Mouse (Mus musculus) kidney, postnatal 10 days (tissue): ENCODE data around the gene Vmn2r71.

Experiments
- DNase-seq: peaks from one replicate; pipeline ENCODE4 v3.0.0; 2021; ENCODE audit warnings: mixed read lengths

Vmn2r71 gene

DNA sequence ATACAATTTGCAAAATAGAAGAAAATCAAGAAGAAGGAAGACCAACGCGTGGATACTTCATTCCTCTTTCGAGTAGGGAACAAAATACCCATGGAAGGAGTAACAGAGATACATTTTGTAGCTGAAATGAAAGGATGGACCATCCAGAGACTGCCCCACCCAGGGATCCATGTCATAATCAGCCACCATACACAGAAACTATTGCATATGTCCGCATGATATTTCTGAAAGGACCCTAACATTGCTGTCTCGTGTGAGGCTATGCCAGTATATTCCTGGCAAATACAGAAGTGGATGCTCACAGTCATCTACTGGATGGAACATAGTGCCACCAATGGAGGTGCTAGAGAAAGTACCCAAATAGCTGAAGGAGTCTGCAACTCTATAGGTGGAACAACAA lies at the start of gene Vmn2r71:
Vmn2r71 (plus strand) TSS at position 301 of the 400 bp plus-strand sequence.
- DNase-seq = no peak

DNA sequence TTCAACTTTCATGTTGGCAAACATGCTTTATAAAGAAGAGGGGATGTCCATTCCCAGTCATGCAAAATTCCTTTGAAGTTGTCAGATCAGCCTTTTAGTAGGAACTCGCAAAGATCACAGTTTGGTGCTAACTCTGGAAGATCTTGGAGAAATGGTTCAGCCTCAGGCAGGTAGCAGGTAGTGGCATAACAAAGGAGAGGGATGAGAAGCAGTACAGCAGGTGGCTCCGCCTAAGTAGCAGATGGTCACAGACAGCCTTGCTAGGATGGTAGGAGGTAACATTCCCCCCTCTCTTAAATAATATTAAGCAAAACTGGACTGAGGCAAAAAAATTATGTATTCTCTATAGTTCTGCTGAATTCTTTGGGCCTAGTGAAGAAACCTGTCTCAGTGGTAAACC lies 20.8 kb upstream of the Vmn2r71 start:
- DNase-seq = no peak

DNA sequence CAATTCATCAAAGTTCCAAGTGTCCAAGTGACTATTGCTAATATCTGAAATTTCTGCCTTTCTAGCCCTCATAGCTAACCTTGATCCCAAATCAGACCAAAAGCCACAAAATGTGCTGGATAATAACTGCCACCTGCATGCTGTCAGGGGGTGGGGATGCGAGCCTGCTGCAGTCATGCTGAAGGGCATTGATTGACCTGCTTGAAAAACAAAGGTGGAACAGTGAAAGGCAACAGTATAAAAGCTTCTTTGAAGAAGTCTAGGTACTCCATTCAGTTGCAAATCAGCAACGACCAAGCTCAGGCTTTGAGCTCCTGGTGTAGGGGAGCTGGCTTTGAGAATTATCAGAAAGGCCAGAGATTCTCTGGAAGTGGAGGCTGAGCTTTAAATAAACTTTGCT lies 19.8 kb upstream of the Vmn2r71 start:
- DNase-seq = no peak

DNA sequence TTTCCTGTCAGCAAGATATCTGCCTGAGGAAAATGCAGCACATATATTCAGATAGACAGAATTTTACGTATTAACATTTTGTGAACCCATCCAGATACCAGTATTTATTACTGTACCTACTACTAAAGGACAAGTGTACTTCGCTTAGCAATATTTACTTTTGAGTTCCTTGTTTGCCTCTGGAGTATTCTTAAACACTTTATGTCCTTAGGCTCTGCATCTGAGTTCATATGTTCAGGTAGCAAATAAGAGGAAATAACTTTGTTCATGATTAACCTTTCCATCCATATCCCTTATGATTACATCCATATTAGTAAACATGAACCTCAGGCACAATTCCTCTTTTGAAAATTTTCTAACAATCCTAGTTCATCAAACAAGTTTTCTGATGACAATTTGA lies 6.2 kb downstream of the Vmn2r71 start, which contains the start of gene Vmn2r70:
Vmn2r70 (minus strand) TSS at position 101 of the 400 bp plus-strand sequence.
- no peak for DNase-seq
